Comparison of ENCODE assay signal across 14 mouse cellular contexts in genomic region chr4:153129345-153129744, GRCm38 (mm10).
DNase-seq lines count a peak whose midpoint lies in the region; ATAC-seq and TF ChIP-seq lines count a peak whose summit lies in the region.
"Had no signal": no experiment of that assay in that cellular context is flagged by ENCODE, and none has a peak within 500 bp of the region (broad histone marks: within the 10 kb centered on the region; RNA-seq: fewer than 3 reads in every experiment).

No protein-coding gene starts in this region.

- H3K9ac ChIP-seq in heart, adult 2 months (ENCODE audit: low read depth, low read length), result no peak overlapping the region
- H3K9ac ChIP-seq in midbrain, embryonic 15.5 days, result no peak overlapping the region
- H3K9ac ChIP-seq: limb, embryonic 12.5 days had no signal

- H3K4me3 ChIP-seq in heart, adult 2 months, result no peak overlapping the region
- H3K4me3 ChIP-seq in midbrain, embryonic 15.5 days, result no peak overlapping the region
- H3K4me3 ChIP-seq: limb, embryonic 12.5 days had no signal

- DNase-seq in cerebellum, adult 11 months, result peak; percentile 40
- peak; percentile 65 to 82 for DNase-seq in cerebellum, postnatal 14 days
- peak; percentile 56 for DNase-seq in layer of hippocampus, adult 9-11 months
- DNase-seq in right cerebral cortex, adult 18-20 months, result peak; percentile 53
- DNase-seq in heart, adult 2 months, result no peak
- no peak for DNase-seq in heart, postnatal 36 days
- DNase-seq in yolk sac, embryonic 10.5 days (ENCODE audit: low spot score), result no peak
- DNase-seq: adrenal gland, postnatal 10 days; gastrocnemius, postnatal 10 days; lung, adult 18-20 months had no signal

- no peaks in the 10 kb centered on the region for H3K79me2 ChIP-seq in heart, adult 2 months (replicated peaks; ENCODE audit: control insufficient read depth, insufficient read depth, low read length)

- no peak for TF ChIP-seq EP300 in heart, adult 2 months (IDR thresholded peaks at IDR 0.05; ENCODE audit: insufficient read depth, low read depth, low read length)

- H3K27ac ChIP-seq in heart, adult 2 months, result no peak overlapping the region
- H3K27ac ChIP-seq in midbrain, embryonic 15.5 days, result no peak overlapping the region
- H3K27ac ChIP-seq: limb, embryonic 12.5 days had no signal

- H3K4me2 ChIP-seq in midbrain, embryonic 15.5 days, result no peak overlapping the region
- H3K4me2 ChIP-seq: limb, embryonic 12.5 days had no signal

- H3K4me1 ChIP-seq in heart, adult 2 months (ENCODE audit: control insufficient read depth, insufficient read depth, low read length), result no peaks in the 10 kb centered on the region
- 0 out of 2 replicates have a peak, but pooled peaks cover 3% of the 10 kb centered on the region for H3K4me1 ChIP-seq in midbrain, embryonic 15.5 days

- H3K9me3 ChIP-seq in midbrain, embryonic 15.5 days, result no peaks in the 10 kb centered on the region

- ATAC-seq in midbrain, embryonic 15.5 days (replicated peaks), result no peak
- ATAC-seq: CD4-positive, CD25-positive, alpha-beta regulatory T cell, adult 4 months; intestine, postnatal 0 days had no signal

- no peaks in the 10 kb centered on the region for H3K36me3 ChIP-seq in heart, adult 2 months (ENCODE audit: control insufficient read depth, insufficient read depth, low read length)
- no peaks in the 10 kb centered on the region for H3K36me3 ChIP-seq in midbrain, embryonic 15.5 days (replicated peaks)
- H3K36me3 ChIP-seq: limb, embryonic 12.5 days had no signal

- intact Hi-C loops in heart, adult 2 months (cut with DNase I), result no loop called here
- intact Hi-C loops in heart, postnatal 36 days (cut with DNase I), result no loop called here

- no peak for TF ChIP-seq POLR2A in heart, adult 2 months (IDR thresholded peaks at IDR 0.05; ENCODE audit: insufficient read depth, low read depth, low read length)

- peaks cover 2% of the 10 kb centered on the region; the same call in 1 of the 2 replicates for H3K27me3 ChIP-seq in heart, adult 2 months (ENCODE audit: control insufficient read depth, insufficient read depth, low read length)
- H3K27me3 ChIP-seq in midbrain, embryonic 15.5 days (replicated peaks), result no peaks in the 10 kb centered on the region
- H3K27me3 ChIP-seq: limb, embryonic 12.5 days had no signal

- TF ChIP-seq CTCF in heart, adult 2 months (IDR thresholded peaks at IDR 0.05), result no peak

- WGBS in heart, adult 2 months, result 76% methylated on average over 2 of the region's 2 CpGs
- 83% methylated on average over 2 of the region's 2 CpGs for WGBS in midbrain, embryonic 15.5 days

Comparison
In these comparisons a context has a peak if more than half of its experiments do, and no peak if none do; other contexts are left out.
1. DNase-seq: peak in cerebellum, adult 11 months (single experiment), cerebellum, postnatal 14 days (2 of 2), layer of hippocampus, adult 9-11 months (single experiment) and right cerebral cortex, adult 18-20 months (single experiment); none in heart, adult 2 months (0 of 2), heart, postnatal 36 days (0 of 2) and yolk sac, embryonic 10.5 days (single experiment).